Mouse (Mus musculus) embryonic facial prominence, embryonic 11.5 days (tissue): ENCODE data around the gene Elmod3. TPM values are rescaled to one million over a fixed set of nuclear protein-coding genes. Genes with fewer than 3 reads are reported as not detected.
"Not testable (repeated sequence)": the region's sequence is repeated elsewhere in the genome, so short reads cannot be mapped to it uniquely, and the experiment has no call there.

Experiments used
- ATAC-seq: fragments of 200-750 bp; cut with Nextera tagmentation; replicated peaks from 2 replicates; pipeline ENCODE4 v1.8.0; 2017; ENCODE audit warnings: low read depth; ENCODE audit not compliant: insufficient number of reproducible peaks, low FRiP score, low TSS enrichment
- DNase-seq: peaks from one replicate; pipeline ENCODE4 v3.0.0-alpha.2; 2015; ENCODE audit warnings: low spot score
- H3K27ac ChIP-seq: fragments of 300-500 bp; sonication (generic); replicated peaks from 2 replicates; pipeline ENCODE4 v1.5.1; 2014; ENCODE audit warnings: mild to moderate bottlenecking, low read depth, low read length, control low read depth
- H3K27me3 ChIP-seq: fragments of 300-500 bp; sonication (generic); 2 replicates; pipeline ENCODE4 v1.6.1; 2014; ENCODE audit warnings: mild to moderate bottlenecking, low read length, moderate library complexity, mixed read lengths; ENCODE audit not compliant: control insufficient read depth, insufficient read depth
- H3K36me3 ChIP-seq: fragments of 300-500 bp; sonication (generic); replicated peaks from 2 replicates; pipeline ENCODE4 v1.6.1; 2014; ENCODE audit warnings: low read depth, mild to moderate bottlenecking, low read length, moderate library complexity, mixed read lengths; ENCODE audit not compliant: control insufficient read depth, insufficient read depth
- H3K4me1 ChIP-seq: fragments of 300-500 bp; sonication (generic); 2 replicates; pipeline ENCODE4 v1.6.1; 2014; ENCODE audit warnings: low read length, mixed read lengths; ENCODE audit not compliant: control insufficient read depth, insufficient read depth
- H3K4me2 ChIP-seq: fragments of 300-500 bp; sonication (generic); 2 replicates; pipeline ENCODE4 v1.6.1; 2014; ENCODE audit warnings: low read depth, mild to moderate bottlenecking, control low read depth, low read length, moderate library complexity
- H3K4me3 ChIP-seq: fragments of 300-500 bp; sonication (generic); 2 replicates; pipeline ENCODE4 v1.5.1; 2014; ENCODE audit warnings: low read depth, low read length, control low read depth
- H3K9ac ChIP-seq: fragments of 300-500 bp; sonication (generic); replicated peaks from 2 replicates; pipeline ENCODE4 v1.6.1; 2014; ENCODE audit warnings: mild to moderate bottlenecking, control low read depth, low read length
- H3K9me3 ChIP-seq: fragments of 300-500 bp; sonication (generic); replicated peaks from 2 replicates; pipeline ENCODE4 v1.6.1; 2016; ENCODE audit warnings: mild to moderate bottlenecking, low read length, inconsistent platforms, mixed read lengths; ENCODE audit not compliant: control insufficient read depth
- WGBS: fragments of 180-500 bp; shearing (Covaris S2); extraction: QIAGEN DNeasy Blood & Tissue Kit; methylation state at CpG from one replicate; pipeline ENCODE4 v1.1.7; 2014; 5-methylcytosine and 5-hydroxymethylcytosine counted together
- polyA plus RNA-seq: library from polyadenylated mRNA; unstranded; fragments of >200 nt; fragmentation: Nextera tagmentation; extraction: Ambion mirVana; gene quantifications from 2 replicates; pipeline ENCODE4 v1.2.1, GENCODE M21; 2014

Gene Elmod3
- polyA plus RNA-seq, 1 experiment from 2014 or later, result 16.4 TPM

DNA sequence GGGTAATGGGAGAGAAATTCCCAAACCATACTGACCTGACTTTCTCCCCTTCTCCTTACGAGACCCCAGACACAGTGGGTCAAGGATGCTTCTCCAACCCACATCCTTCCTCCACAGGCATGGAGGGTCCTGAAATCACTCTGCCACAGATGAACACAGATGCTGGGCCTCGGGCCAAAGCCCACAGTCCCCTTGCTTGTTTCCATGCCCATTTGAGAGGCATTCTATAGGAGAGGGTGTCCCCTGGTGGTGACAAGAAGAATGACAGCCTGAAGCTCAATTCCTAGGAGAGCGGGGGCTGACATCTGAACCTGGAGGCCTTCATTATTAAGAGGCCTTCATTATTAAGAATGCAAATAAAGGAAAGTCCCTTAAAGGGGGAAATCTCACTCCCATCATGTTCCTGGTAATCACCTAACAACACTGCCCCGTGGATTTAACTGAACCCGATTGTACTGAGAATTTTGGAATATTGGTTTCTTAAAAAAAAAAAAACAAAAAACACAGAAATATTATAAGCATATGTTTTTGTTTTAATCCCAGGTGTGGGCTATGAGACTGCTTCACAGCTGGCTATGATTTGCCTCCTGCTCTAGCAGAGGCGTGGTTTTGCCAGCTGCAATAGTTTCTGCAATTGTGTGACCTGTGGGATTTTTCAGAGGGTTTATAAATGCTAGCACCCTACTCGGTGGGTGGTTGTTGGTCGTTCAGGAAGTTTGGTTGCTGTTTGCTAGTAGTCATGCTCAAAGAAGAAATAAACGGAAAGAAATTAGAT is 64.0 kb downstream of the Elmod3 start:
- Histone ChIP-seq H3K4me3 (no peak overlapping the region), H3K27me3 (no peaks in the 10 kb centered on the region), H3K9ac (no peak overlapping the region), H3K36me3 (no peaks in the 10 kb centered on the region), H3K4me1 (no peaks in the 10 kb centered on the region), H3K9me3 (no peaks in the 10 kb centered on the region; the same call in 1 of the 2 replicates), H3K27ac (no peak overlapping the region), H3K4me2 (no peak overlapping the region)
- DNase-seq, result peak; percentile 90
- 24% methylated on average over 9 of the region's 9 CpGs for WGBS
- peak; percentile 60 for ATAC-seq

DNA sequence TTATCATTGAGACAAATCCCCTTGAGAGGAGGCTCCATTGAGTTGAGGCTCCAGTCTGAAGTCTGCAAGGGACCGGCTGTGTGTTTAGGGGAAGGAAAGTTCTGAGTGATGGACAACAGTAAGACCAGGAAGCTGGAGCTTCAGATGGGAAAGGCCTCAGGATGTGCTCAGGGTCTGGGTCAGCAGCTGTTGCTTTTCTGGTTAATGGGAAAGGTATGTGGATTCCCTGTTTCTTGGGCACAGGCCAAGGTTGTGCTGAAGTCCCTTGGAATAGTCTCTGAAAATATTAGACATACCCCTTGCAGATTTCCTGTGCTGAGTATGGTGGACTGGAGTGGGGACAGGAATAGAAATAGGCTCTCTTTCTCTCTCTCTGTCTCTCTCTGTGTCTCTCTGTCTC is 64.7 kb downstream of the Elmod3 start:
- H3K4me2 ChIP-seq, H3K9me3 ChIP-seq, H3K36me3 ChIP-seq, H3K27me3 ChIP-seq, H3K4me3 ChIP-seq, H3K9ac ChIP-seq, H3K4me1 ChIP-seq, ATAC-seq, H3K27ac ChIP-seq: not testable (repeated sequence)
- peak; percentile 30 for DNase-seq
- 32% methylated on average over 1 of the region's 1 CpGs for WGBS

- H3K4me1 ChIP-seq, result no peaks in the 10 kb centered on the region
- H3K36me3 ChIP-seq, result no peaks in the 10 kb centered on the region
- no peaks in the 10 kb centered on the region for H3K27me3 ChIP-seq
- 76% methylated on average over 4 of the region's 4 CpGs for WGBS
- no peak for DNase-seq
- H3K4me3 ChIP-seq, result no peak overlapping the region
- no peak overlapping the region for H3K9ac ChIP-seq
- no peak for ATAC-seq
- H3K27ac ChIP-seq, result no peak overlapping the region
- no peaks in the 10 kb centered on the region; the same call in 1 of the 2 replicates for H3K9me3 ChIP-seq
- no peak overlapping the region for H3K4me2 ChIP-seq
These were observed 65.6 kb downstream of the Elmod3 start for GRCm38 (mm10) chr6:72532580-72532979.

DNA sequence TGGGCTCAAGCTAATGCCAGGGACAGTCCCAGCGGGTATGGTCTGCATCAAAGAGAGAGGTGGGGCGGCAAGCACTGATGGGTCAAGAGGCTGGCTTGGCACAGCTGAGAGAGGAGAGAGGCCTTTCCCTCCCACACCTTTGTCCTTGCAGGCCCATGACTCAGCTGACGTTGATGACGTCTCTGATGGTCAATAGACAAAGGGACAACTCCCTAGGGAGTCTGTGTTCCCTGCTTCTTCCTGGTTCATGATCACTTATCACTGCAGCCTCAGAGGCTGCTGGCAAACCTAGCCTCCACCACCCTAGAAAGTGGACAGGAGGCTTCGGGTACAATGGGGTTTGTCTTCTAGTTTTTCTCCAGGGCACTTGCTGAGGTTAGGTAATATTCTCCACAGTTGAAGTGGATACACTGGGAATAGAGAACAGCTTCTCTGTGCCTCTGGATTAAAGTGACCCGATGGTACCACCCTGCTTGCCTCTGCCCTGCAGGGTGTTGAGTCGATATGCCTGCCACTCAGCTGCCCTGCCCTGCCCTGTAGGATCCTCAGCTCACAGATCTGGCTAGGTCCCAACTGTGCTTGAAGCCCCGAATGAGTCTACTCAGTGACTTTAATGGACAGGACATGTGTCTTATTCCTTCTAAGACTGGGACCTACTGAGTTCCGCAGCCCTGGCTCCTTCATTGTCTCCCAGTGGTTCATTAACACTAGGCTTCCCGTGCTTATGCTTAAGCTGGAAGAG is 69.6 kb downstream of the Elmod3 start:
- Histone ChIP-seq H3K9ac (no peak overlapping the region), H3K4me1 (no peaks in the 10 kb centered on the region), H3K4me2 (no peak overlapping the region), H3K9me3 (no peaks in the 10 kb centered on the region; the same call in 1 of the 2 replicates), H3K27ac (no peak overlapping the region), H3K36me3 (no peaks in the 10 kb centered on the region), H3K4me3 (no peak overlapping the region), H3K27me3 (no peaks in the 10 kb centered on the region)
- 77% methylated on average over 10 of the region's 10 CpGs for WGBS
- DNase-seq (no peak), ATAC-seq (no peak)

DNA sequence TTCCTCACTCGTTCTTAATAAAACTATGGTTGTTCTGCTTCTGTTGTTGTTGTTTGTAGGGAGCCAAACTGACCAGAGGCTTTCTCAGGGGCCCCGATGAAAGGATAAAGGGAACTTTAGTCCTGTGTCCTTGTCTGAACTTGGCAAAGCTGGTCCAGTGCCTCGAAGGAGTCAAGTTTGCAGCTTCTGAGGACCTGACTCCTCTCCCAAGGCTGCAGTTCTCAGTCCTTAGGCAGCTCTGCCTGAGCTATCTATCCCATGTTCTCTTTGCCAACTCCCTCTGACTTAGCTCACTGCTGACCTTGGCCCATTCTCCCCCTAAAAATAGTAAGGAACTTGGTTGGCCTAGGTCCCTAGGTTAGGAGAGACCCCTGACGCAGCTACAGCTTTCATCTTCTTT is 71.1 kb downstream of the Elmod3 start:
- H3K9ac ChIP-seq, result no peak overlapping the region
- H3K27ac ChIP-seq, result no peak overlapping the region
- no peaks in the 10 kb centered on the region for H3K4me1 ChIP-seq
- WGBS, result 90% methylated on average over 4 of the region's 4 CpGs
- no peaks in the 10 kb centered on the region for H3K27me3 ChIP-seq
- H3K4me2 ChIP-seq, result no peak overlapping the region
- no peaks in the 10 kb centered on the region; the same call in 1 of the 2 replicates for H3K9me3 ChIP-seq
- no peak for ATAC-seq
- no peak overlapping the region for H3K4me3 ChIP-seq
- DNase-seq, result no peak
- H3K36me3 ChIP-seq, result no peaks in the 10 kb centered on the region

DNA sequence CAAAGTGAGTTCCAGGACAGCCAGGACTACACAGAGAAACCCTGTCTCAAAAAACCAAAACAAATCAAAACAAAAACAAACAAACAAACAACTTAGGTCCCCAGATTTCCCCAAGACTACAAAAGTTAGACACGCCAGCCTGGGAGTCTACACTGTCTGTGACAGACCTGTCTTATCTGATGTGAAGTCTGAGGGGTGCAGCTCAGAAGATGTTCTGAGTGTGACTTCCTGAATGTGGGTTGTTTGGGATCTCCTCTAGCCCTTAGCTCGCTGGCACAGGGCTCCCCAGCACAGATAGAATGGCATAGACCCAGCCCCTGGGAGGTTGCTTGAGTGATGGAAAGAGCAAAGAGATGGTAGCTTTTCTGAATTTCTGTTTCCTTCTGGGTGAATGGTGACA is 74.1 kb downstream of the Elmod3 start:
- H3K4me1 ChIP-seq, result peaks cover 5% of the 10 kb centered on the region; the same call in 1 of the 2 replicates
- ATAC-seq (no peak), DNase-seq (no peak)
- no peaks in the 10 kb centered on the region for H3K27me3 ChIP-seq
- H3K4me3 ChIP-seq, result no peak overlapping the region
- no peaks in the 10 kb centered on the region for H3K36me3 ChIP-seq
- no peak overlapping the region for H3K27ac ChIP-seq
- 79% methylated on average over 2 of the region's 2 CpGs for WGBS
- no peak overlapping the region for H3K4me2 ChIP-seq
- H3K9me3 ChIP-seq, result no peaks in the 10 kb centered on the region
- H3K9ac ChIP-seq, result no peak overlapping the region

GRCm38 (mm10) chr6:72523222-72523621 is 75.0 kb downstream of the Elmod3 start:
- WGBS, result 75% methylated on average over 4 of the region's 4 CpGs
- H3K4me2 ChIP-seq, result no peak overlapping the region

DNA sequence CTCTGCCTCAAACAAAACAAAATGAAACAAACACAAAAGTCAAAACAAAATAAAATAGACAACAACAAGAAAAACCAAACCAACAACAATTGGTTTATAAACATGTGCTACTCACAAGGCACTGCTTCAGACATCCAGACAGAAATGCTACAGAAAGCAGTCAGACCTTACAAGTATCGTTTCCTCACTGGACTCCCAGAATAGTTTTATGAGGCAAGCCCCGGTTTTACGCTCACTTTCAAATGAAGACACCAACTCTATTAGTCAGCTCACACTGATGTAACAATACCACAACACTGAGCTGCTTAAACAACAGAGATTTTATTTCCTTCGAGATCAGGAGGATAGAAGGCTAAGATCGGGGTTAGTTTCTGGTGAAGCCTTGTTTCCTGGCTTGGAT is 75.9 kb downstream of the Elmod3 start:
- Histone ChIP-seq H3K27ac (no peak overlapping the region), H3K9ac (no peak overlapping the region), H3K9me3 (no peaks in the 10 kb centered on the region), H3K4me2 (no peak overlapping the region), H3K27me3 (no peaks in the 10 kb centered on the region), H3K4me3 (no peak overlapping the region), H3K36me3 (no peaks in the 10 kb centered on the region), H3K4me1 (peaks cover 5% of the 10 kb centered on the region; the same call in 1 of the 2 replicates)
- ATAC-seq (no peak), DNase-seq (no peak)
- 91% methylated on average over 5 of the region's 5 CpGs for WGBS

More at GRCm38 (mm10) chr6:72523222-72523621, 75.0 kb downstream of the Elmod3 start:
- H3K9ac ChIP-seq, result no peak overlapping the region
- H3K4me3 ChIP-seq, result no peak overlapping the region
- ATAC-seq (no peak), DNase-seq (no peak)
- H3K27me3 ChIP-seq, result no peaks in the 10 kb centered on the region
- no peaks in the 10 kb centered on the region for H3K36me3 ChIP-seq
- H3K4me1 ChIP-seq, result peaks cover 5% of the 10 kb centered on the region; the same call in 1 of the 2 replicates
- H3K27ac ChIP-seq, result no peak overlapping the region
- H3K9me3 ChIP-seq, result no peaks in the 10 kb centered on the region
